Mouse (Mus musculus) lung, adult 2 months (tissue): ENCODE results near the gene Ephx4.
"Not testable (repeated sequence)": the region's sequence is repeated elsewhere in the genome, so short reads cannot be mapped to it uniquely, and the experiment has no call there.

Experiments used
- CTCF ChIP-seq: fragments of 200-500 bp; IDR thresholded peaks from 2 replicates; pipeline ENCODE4 v1.5.1; 2011; ENCODE audit warnings: mild to moderate bottlenecking, low read length, control low read depth; ENCODE audit not compliant: insufficient read depth
- POLR2A ChIP-seq: fragments of 200-500 bp; IDR thresholded peaks from 2 replicates; pipeline ENCODE4 v1.6.1; 2011; ENCODE audit warnings: low read depth, mild to moderate bottlenecking, control low read depth, low read length, borderline replicate concordance; ENCODE audit errors: extremely low read depth

DNA sequence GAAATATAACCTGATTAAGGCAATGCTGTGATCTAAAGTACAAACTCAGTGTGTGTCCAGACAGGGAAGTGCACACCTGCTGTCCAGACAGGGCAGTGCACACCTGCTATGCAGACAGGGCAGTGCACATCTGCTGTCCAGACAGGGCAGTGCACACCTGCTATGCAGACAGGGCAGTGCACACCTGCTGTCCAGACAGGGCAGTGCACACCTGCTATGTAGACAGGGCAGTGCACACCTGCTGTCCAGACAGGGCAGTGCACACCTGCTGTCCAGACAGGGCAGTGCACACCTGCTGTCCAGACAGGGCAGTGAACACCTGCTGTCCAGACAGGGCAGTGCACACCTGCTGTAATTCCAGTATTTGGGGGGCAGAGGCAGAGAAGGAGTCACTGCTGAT, 16.1 kb upstream of the Ephx4 start:
- not testable (repeated sequence) for TF ChIP-seq CTCF, POLR2A
